Mouse (Mus musculus): ENCODE measurements around the gene Col18a1. TPM values are rescaled to one million over a fixed set of nuclear protein-coding genes. Genes with fewer than 3 reads are reported as not detected.

Col18a1 gene
- polyA plus RNA-seq, 1 experiment from 2014 or later = 178 TPM

GRCm38 (mm10) chr10:77120501-77120900 is 45.8 kb downstream of the Col18a1 start:
- Histone ChIP-seq H3K36me3 (ENCODE audit: insufficient read depth, low read length) (no peaks in the 10 kb centered on the region), H3K4me3 (replicated peaks; ENCODE audit: low read depth, low read length) (no peak overlapping the region), H3K27me3 (ENCODE audit: insufficient read depth, low read length) (no peaks in the 10 kb centered on the region), H3K4me2 (ENCODE audit: low read length) (no peak overlapping the region), H3K27ac (no peak overlapping the region), H3K9me3 (replicated peaks; ENCODE audit: low read length) (no peaks in the 10 kb centered on the region), H3K4me1 (replicated peaks; ENCODE audit: insufficient read depth, low read length) (peaks cover 42% of the 10 kb centered on the region), H3K9ac (ENCODE audit: low read depth, low read length) (no peak overlapping the region)
- ATAC-seq (replicated peaks; ENCODE audit: low FRiP score, low read depth) (no peak), DNase-seq (ENCODE audit: low spot score) (no peak)
- TF ChIP-seq CTCF (IDR thresholded peaks at IDR 0.05; ENCODE audit: low read depth) = peak; percentile 53
- 92% methylated on average over 4 of the region's 4 CpGs for WGBS

GRCm38 (mm10) chr10:77119437-77119836 is 46.9 kb downstream of the Col18a1 start:
- no peak overlapping the region for H3K4me2 ChIP-seq (ENCODE audit: low read length)
- no peaks in the 10 kb centered on the region for H3K36me3 ChIP-seq (ENCODE audit: insufficient read depth, low read length)
- ATAC-seq (replicated peaks; ENCODE audit: low FRiP score, low read depth) (peak; percentile 34; the same call in 1 of the 2 replicates), DNase-seq (ENCODE audit: low spot score) (peak; percentile 43)
- H3K27me3 ChIP-seq (ENCODE audit: insufficient read depth, low read length) = no peaks in the 10 kb centered on the region
- no peak overlapping the region for H3K4me3 ChIP-seq (replicated peaks; ENCODE audit: low read depth, low read length)
- H3K9me3 ChIP-seq (replicated peaks; ENCODE audit: low read length) = no peaks in the 10 kb centered on the region
- TF ChIP-seq CTCF (IDR thresholded peaks at IDR 0.05; ENCODE audit: low read depth) = no peak
- H3K27ac ChIP-seq = peak overlapping the region; percentile 63; the same call in 1 of the 2 replicates
- WGBS = 52% methylated on average over 11 of the region's 11 CpGs
- H3K9ac ChIP-seq (ENCODE audit: low read depth, low read length) = no peak overlapping the region
- peaks cover 34% of the 10 kb centered on the region for H3K4me1 ChIP-seq (replicated peaks; ENCODE audit: insufficient read depth, low read length)

- Histone ChIP-seq H3K36me3 (ENCODE audit: insufficient read depth, low read length) (no peaks in the 10 kb centered on the region), H3K27me3 (ENCODE audit: insufficient read depth, low read length) (no peaks in the 10 kb centered on the region), H3K4me3 (replicated peaks; ENCODE audit: low read depth, low read length) (no peak overlapping the region), H3K27ac (peak overlapping the region; percentile 63), H3K4me2 (ENCODE audit: low read length) (no peak overlapping the region), H3K9ac (ENCODE audit: low read depth, low read length) (no peak overlapping the region), H3K4me1 (replicated peaks; ENCODE audit: insufficient read depth, low read length) (peaks cover 42% of the 10 kb centered on the region), H3K9me3 (replicated peaks; ENCODE audit: low read length) (no peaks in the 10 kb centered on the region)
- no peak for TF ChIP-seq CTCF (IDR thresholded peaks at IDR 0.05; ENCODE audit: low read depth)
- DNase-seq (ENCODE audit: low spot score) (no peak), ATAC-seq (replicated peaks; ENCODE audit: low FRiP score, low read depth) (no peak)
- 79% methylated on average over 1 of the region's 1 CpGs for WGBS
These were observed 48.0 kb downstream of the Col18a1 start for GRCm38 (mm10) chr10:77118361-77118760.

- WGBS = 27% methylated on average over 4 of the region's 4 CpGs
- H3K4me2 ChIP-seq (ENCODE audit: low read length) = no peak overlapping the region
- no peak overlapping the region for H3K9ac ChIP-seq (ENCODE audit: low read depth, low read length)
- peaks cover 38% of the 10 kb centered on the region for H3K4me1 ChIP-seq (replicated peaks; ENCODE audit: insufficient read depth, low read length)
- H3K36me3 ChIP-seq (ENCODE audit: insufficient read depth, low read length) = no peaks in the 10 kb centered on the region
- H3K27me3 ChIP-seq (ENCODE audit: insufficient read depth, low read length) = no peaks in the 10 kb centered on the region
- H3K27ac ChIP-seq = peak overlapping the region; percentile 69
- peak; percentile 23 for ATAC-seq (replicated peaks; ENCODE audit: low FRiP score, low read depth)
- H3K4me3 ChIP-seq (replicated peaks; ENCODE audit: low read depth, low read length) = no peak overlapping the region
- DNase-seq (ENCODE audit: low spot score) = peak; percentile 28
- no peak for TF ChIP-seq CTCF (IDR thresholded peaks at IDR 0.05; ENCODE audit: low read depth)
- no peaks in the 10 kb centered on the region for H3K9me3 ChIP-seq (replicated peaks; ENCODE audit: low read length)
These were observed 49.6 kb downstream of the Col18a1 start for GRCm38 (mm10) chr10:77116537-77117455.

GRCm38 (mm10) chr10:77113489-77114240 is 52.7 kb downstream of the Col18a1 start:
- H3K27ac ChIP-seq = peak overlapping the region; percentile 81
- no peak for DNase-seq (ENCODE audit: low spot score)

More at GRCm38 (mm10) chr10:77113489-77114240, 52.7 kb downstream of the Col18a1 start:
- Histone ChIP-seq H3K4me3 (replicated peaks; ENCODE audit: low read depth, low read length) (peak overlapping the region; percentile 24), H3K4me2 (ENCODE audit: low read length) (peak overlapping the region; percentile 54), H3K9me3 (replicated peaks; ENCODE audit: low read length) (no peaks in the 10 kb centered on the region), H3K36me3 (ENCODE audit: insufficient read depth, low read length) (no peaks in the 10 kb centered on the region), H3K4me1 (replicated peaks; ENCODE audit: insufficient read depth, low read length) (peaks cover 55% of the 10 kb centered on the region), H3K27me3 (ENCODE audit: insufficient read depth, low read length) (no peaks in the 10 kb centered on the region), H3K9ac (ENCODE audit: low read depth, low read length) (peak overlapping the region; percentile 46; the same call in 1 of the 2 replicates)
- WGBS = 45% methylated on average over 19 of the region's 19 CpGs
- ATAC-seq (replicated peaks; ENCODE audit: low FRiP score, low read depth) = no peak
- no peak for TF ChIP-seq CTCF (IDR thresholded peaks at IDR 0.05; ENCODE audit: low read depth)
